Mouse (Mus musculus): ENCODE results near the gene Rps2.

- TF ChIP-seq CEBPB (IDR thresholded peaks at IDR 0.05; ENCODE audit: low read depth) = no peak
- TF ChIP-seq CTCF (IDR thresholded peaks at IDR 0.05; ENCODE audit: control insufficient read depth, insufficient read depth, insufficient read length) = no peak
Measured at GRCm38 (mm10) chr17:24751528-24751927, 33.6 kb downstream of the Rps2 start.

Measured in C2C12 (cell line).